Mouse (Mus musculus): ENCODE data around the gene Osbpl11. TPM values are rescaled to one million over a fixed set of nuclear protein-coding genes. Genes with fewer than 3 reads are reported as not detected.

Gene Osbpl11
- total RNA-seq, 2 experiments from 2014 or later: 3.4 to 5.7 TPM

GRCm38 (mm10) chr16:33224381-33224780, 39.5 kb downstream of the Osbpl11 start:
- ATAC-seq (replicated peaks; ENCODE audit: low FRiP score, poor library complexity, severe bottlenecking): no peak

DNA sequence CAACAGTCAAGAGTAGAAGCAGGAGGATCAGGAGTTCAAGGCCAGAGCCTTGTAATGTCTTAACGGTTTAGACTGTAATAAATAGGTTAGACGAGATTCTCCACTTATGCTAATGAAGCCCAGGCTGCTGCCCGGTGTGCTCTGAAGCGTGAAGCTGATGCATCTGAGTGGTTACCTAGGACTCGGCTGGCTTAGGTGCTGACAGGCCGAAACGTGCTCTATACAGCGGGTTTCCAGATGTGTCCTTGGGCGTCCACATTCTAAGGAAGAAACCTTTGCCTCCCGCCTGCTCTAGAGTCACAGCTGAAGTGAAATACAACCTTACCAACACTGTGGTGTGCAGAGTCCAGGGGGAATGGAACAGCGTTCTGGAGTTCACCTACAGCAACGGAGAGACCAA, 49.3 kb downstream of the Osbpl11 start:
- no peak for ATAC-seq (replicated peaks; ENCODE audit: low FRiP score, poor library complexity, severe bottlenecking)

DNA sequence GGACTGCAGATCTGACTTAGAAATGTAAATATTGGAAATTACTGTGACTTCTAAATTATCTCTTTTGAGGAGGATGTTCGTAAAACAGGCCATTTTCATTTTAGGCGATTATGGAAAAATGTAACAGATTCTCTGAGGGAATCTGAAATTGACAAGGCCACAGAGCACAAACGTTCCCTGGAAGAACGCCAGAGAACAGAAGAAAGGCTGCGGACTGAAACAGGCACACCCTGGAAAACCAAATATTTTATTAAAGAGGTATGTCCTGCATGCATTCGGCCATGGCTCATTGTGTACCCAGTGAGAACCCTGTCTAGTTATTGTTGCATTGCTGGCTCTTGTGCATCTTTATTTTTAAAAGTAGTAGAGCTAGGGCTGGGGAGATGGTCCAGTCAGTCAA, 51.3 kb downstream of the Osbpl11 start:
- no peak for ATAC-seq (replicated peaks; ENCODE audit: low FRiP score, poor library complexity, severe bottlenecking)

DNA sequence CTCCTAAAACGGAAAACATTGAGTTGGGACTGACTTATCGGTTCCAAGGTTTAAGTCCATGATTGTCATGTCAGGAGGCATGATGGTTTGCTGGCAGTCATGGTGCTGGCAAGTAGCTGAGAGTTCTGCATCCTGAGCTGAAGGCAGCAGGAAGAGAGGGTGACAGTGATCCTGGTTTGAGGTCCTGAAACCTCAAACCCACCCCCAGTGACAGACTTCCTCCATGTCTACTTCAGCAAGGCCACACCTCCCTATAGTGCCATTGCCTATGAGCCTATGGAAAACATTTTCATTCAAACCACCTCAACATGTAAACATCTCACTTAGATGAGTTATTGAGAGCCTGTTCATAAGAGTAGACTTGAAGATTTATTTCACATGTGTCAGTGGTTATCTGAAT, 54.4 kb downstream of the Osbpl11 start:
- ATAC-seq (replicated peaks; ENCODE audit: low FRiP score, poor library complexity, severe bottlenecking): no peak

- ATAC-seq (replicated peaks; ENCODE audit: low FRiP score, poor library complexity, severe bottlenecking): no peak
Measured at GRCm38 (mm10) chr16:33242046-33242445, 57.2 kb downstream of the Osbpl11 start.

DNA sequence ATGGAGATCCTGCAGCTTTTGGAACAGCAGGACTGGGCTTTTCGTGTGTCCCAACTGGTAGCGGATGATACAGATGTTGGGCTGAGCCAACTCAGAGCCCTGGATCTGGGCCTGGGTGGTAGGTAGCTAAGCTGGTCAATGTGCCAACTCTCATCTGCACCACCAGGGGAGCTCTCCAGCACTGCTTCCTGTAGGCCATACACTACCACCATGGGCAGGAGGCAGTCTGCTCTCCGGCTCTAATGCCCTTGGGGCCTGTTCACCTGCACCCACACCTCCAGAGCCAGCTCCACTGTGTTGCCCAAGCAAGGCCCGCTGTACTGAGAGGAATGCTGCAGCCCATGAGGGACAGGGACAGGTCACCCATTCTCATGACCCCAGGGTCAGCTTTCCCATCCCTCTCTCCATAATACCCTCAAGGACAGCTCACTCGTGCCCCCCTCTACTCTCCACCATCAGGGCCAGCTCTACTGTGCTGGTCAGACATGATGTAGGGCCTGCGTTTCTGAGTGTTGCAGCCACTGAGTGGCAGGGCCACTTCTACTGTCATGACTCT, 59.3 kb downstream of the Osbpl11 start:
- ATAC-seq (replicated peaks; ENCODE audit: low FRiP score, poor library complexity, severe bottlenecking): 0 out of 2 replicates have a peak, but pooled peaks have one; percentile 41

DNA sequence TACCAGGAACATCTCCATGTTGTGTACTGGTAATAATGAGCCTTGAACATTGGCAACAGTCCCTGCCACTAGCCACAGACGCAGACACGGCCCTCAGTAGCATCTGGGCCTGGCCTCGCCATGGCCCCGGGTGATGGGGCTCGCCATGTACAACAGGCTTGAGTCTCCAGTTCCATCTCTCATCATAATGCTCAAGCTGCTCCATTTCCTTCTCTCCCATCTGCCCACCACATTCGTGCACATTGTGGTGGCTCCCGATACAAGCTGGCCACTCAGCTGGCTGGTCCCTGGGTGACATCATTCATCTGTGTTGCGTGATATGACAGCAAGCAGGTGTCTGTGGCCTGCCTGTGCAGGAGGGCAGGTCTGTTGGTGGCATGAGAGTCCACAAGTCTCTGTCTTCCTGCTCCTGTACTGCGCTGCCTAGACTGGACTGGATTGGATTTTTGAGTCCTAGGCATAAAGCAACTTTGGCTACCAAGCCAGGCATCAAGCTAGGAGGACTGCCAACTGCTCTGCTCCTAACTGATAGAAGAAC, 60.1 kb downstream of the Osbpl11 start:
- no peak for ATAC-seq (replicated peaks; ENCODE audit: low FRiP score, poor library complexity, severe bottlenecking)

- no peak for ATAC-seq (replicated peaks; ENCODE audit: low FRiP score, poor library complexity, severe bottlenecking)
Measured at GRCm38 (mm10) chr16:33246526-33246925, 61.7 kb downstream of the Osbpl11 start.

GRCm38 (mm10) chr16:33247006-33247405, 62.1 kb downstream of the Osbpl11 start:
- ATAC-seq (replicated peaks; ENCODE audit: low FRiP score, poor library complexity, severe bottlenecking): no peak

GRCm38 (mm10) chr16:33250651-33251120, 65.8 kb downstream of the Osbpl11 start:
- ATAC-seq (replicated peaks; ENCODE audit: low FRiP score, poor library complexity, severe bottlenecking): peak; percentile 73

- peak; percentile 98 for ATAC-seq (replicated peaks; ENCODE audit: low FRiP score, poor library complexity, severe bottlenecking)
Measured at GRCm38 (mm10) chr16:33251194-33252051, 66.6 kb downstream of the Osbpl11 start, which contains the start of gene Snx4. Snx4 (plus strand) TSS chr16:33251442.

DNA sequence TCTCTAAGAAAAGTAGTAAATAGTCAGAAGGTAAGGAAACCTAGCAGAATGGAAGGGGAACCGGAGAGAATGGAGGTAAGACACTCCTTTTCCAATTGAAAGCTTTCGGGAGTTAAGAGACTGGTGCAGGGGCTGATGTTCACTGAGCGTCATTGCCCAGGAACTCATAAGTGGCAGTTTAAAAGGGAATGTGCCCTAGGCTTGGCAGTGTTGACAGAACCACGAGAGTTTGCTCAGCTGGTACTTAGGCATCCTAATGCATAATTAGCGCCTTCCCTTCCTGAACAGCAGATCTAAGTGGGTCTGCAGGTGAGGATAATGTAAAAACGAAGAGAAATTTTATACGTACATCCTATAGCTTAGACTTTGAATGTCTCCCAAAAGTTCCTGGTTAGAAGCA, 70.7 kb downstream of the Osbpl11 start:
- ATAC-seq (replicated peaks; ENCODE audit: low FRiP score, poor library complexity, severe bottlenecking): no peak

GRCm38 (mm10) chr16:33258530-33258929, 73.7 kb downstream of the Osbpl11 start:
- no peak for ATAC-seq (replicated peaks; ENCODE audit: low FRiP score, poor library complexity, severe bottlenecking)

DNA sequence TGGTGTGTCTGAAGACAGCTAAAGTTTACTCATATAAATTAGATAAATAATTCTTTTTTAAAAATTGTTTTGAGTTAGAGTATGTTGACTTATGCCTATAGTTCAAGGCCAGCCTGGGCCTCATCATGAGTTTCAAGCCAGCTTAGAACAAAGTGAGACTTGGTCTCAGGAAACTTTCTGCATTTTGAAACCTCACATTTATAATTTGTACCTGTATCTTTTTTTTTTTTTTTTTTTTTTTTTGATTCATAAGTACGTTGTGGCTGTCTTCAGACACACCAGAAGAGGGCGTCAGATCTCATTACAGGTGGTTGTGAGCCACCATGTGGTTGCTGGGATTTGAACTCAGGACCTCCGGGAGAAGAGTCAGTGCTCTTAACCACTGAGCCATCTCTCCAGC, 75.0 kb downstream of the Osbpl11 start:
- ATAC-seq (replicated peaks; ENCODE audit: low FRiP score, poor library complexity, severe bottlenecking): no peak

GRCm38 (mm10) chr16:33260825-33261224, 76.0 kb downstream of the Osbpl11 start:
- no peak for ATAC-seq (replicated peaks; ENCODE audit: low FRiP score, poor library complexity, severe bottlenecking)

DNA sequence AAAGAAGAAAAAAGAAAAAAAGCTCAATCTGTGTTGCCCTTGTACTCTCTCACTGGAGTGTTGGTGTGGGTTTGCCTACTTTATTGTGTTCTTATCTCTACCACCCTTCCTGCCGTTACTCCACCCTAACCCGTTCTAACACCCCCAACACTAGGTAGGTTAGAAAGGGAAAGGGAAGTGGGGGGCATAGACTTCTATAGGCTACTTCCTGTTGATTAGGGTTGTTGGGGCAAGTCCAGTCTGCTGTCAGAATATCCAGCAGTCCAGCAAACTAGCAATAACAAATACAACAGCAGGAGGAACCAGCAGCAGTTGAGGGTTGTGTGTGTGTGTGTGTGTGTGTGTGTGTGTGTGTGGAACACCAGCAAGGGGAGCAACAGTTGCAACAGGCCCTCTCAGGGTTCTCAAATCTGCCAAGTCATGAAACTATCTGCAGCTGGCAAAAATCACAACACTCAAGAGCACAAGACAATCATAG, 76.8 kb downstream of the Osbpl11 start:
- no peak for ATAC-seq (replicated peaks; ENCODE audit: low FRiP score, poor library complexity, severe bottlenecking)

- no peak for ATAC-seq (replicated peaks; ENCODE audit: low FRiP score, poor library complexity, severe bottlenecking)
Measured at GRCm38 (mm10) chr16:33262096-33262495, 77.2 kb downstream of the Osbpl11 start.

GRCm38 (mm10) chr16:33267616-33268253, 82.9 kb downstream of the Osbpl11 start:
- no peak for ATAC-seq (replicated peaks; ENCODE audit: low FRiP score, poor library complexity, severe bottlenecking)

DNA sequence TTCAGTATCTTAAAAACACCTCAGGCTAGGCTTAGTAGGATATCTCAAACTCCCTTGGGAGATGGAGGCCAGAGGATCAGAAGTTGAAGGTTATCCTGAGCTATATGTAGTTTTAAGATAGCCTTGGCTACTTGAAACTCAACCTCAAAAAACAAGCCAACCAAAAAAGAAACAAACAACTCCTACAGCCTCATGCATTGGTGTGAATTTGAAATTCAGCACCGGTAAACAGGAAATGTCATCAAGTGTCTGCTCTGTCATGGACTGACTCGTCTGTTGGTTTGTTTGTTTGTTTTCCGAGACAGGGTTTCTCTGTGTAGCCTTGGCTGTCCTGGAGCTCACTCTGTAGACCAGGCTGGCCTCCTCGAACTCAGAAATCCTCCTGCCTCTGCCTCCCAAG, 87.0 kb downstream of the Osbpl11 start:
- ATAC-seq (replicated peaks; ENCODE audit: low FRiP score, poor library complexity, severe bottlenecking): no peak

DNA sequence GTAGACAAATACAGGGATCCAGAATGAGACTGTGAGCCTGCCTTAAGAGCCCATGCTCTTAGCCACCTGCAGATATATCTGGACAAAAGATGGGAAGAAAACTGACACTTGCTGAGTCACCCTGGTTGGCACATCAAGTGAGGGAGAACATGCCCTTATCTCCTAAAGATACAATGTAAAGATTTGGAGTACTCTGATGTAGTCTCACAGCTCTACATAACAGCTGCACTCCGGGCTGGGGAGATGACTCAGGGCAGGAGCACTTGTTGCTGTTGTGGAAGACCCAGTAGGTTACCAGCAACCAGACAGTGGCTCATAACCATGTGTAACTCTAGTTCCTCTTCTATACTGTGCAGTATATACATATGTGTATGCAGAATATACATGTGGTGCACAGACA, 98.2 kb downstream of the Osbpl11 start:
- no peak for ATAC-seq (replicated peaks; ENCODE audit: low FRiP score, poor library complexity, severe bottlenecking)

All from erythroid progenitor cell, adult 5-6 weeks (primary cell).